Mouse (Mus musculus) thymus, postnatal 14 days (tissue): ENCODE measurements around the gene Gpr87.

Experiments
- DNase-seq: peaks from one replicate; pipeline ENCODE4 v3.0.0; 2021

Gene Gpr87

DNA sequence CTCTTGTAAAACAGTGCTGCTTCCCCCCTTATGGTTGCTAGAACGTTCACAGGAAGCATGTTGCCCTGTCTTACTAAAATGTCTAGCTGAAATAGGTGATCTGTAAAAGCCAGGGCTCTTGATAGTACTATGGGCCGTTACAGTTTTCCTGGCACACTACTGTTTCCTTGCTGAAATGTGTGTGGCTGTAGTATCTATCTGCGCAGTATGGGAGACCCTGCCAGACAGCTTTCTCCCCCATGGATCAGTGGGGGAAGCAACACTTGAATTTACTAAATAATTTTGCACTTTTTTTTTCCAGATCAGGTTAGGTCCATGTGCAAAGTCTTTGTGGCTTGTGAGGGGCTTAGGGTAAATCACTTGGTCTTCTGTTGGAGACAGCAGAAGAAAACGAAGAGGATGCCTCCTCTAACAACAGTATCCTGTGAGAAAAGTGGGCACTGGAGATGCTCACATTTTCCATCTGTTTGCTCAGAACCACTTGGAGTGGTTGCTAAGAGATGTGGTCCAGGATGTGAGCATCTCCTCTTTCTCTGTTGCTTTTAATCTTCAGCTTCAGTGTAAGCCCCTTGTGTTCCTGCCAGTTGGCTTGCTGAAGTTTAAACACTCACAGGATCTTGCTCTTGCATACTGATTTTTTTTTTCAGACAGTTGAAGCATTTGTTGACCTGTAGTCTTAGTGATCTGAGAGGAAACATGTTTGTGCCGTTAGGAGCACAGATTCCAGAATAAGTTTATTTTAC is 58.8 kb downstream of the Gpr87 start:
- DNase-seq, result no peak

DNA sequence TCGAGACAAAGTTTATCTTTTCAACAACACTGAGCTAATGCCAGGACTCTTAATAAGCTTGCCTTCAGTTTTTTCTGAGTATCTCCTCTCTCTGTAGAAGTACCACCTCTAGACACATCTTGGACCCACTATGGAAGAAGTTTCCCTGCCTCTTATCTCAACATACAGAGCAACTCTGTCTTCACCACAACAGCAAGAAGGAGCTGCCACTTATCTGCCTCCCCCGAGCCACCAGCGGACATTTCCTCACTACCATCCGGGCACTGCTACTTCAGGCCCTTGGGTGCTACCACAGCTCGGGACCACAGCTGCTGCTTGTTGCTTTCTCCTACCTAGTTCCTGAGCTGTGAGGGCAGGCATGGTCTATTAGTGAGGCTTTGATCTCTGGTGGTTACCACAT is 61.7 kb downstream of the Gpr87 start:
- DNase-seq, result no peak

DNA sequence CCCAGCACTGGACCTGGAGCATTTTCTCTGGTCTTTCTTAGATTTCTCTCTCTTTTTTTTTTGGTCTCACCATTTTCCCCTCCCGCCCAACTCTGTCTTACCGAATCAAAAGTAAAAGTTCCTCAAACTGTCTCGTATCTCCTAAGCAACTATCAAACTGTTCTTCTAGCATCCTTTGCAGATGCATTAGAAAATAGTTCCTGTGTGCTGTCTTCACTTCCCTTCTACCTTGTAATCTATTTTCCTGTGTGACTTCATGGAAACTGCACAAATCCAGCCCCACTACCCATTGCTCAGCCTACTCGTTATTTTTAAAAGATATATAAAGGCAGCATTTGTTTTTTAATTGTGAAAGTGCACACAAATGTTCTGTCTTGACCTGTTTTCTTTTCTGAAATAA is 62.9 kb downstream of the Gpr87 start:
- no peak for DNase-seq

DNA sequence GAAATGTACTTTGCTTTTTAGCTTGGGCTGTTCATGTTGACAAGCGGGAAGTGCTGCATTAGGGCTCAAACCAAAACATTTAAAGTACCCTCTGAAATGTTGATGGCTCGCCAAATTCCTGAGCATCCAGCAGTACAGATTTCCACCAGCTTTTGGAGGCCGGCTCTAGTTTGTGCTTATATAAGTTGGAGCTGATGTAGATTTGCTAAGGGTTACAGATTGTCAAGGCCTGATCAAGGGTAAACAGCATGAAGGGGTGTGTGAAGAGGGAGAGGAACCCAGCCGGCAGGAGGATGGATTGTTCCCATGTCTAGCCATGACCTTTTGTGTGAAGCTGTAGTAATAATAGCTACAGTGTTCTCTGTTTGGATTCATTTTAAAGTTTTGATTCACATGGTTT is 63.8 kb downstream of the Gpr87 start:
- no peak for DNase-seq

DNA sequence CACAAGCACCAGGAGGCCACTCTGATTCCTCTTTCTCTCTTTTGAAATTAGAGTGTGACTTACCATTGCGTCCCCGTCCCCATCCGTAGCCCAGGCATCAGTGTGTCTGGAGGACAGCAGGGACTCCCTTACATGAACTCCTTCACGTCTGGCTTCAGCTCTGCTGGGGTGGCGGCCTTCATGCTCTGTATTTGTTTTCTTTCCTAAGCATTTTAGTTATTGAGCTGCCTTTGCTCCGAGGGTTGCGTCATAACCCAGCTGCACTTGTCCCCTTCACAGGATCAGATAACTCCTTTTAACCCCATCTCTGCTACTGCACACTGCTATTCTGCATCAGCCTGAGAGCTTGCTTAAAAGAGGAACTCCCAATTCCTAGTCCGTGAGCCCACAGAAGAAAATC is 64.5 kb downstream of the Gpr87 start:
- DNase-seq, result peak; percentile 42

DNA sequence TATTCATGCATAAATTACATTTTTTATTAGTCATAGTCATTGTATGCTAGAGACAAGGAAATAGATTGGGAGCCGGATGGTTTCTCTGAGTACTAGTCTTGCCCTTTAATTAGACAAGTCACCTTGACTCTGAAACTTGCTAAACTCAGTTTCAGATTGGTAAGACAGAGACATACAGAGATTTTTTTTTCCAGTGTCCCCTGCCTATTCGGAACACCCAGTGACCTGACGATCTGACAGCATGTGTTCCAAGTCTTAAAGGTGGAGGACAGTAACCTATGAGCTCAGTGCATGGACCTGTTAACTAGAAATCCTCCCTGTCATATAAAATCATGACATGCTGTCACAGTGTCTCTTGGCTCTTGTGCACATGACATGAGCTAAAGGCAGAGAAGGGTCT is 65.4 kb downstream of the Gpr87 start:
- no peak for DNase-seq
